Mouse (Mus musculus): ENCODE results near the gene Usp10. TPM values are rescaled to one million over a fixed set of nuclear protein-coding genes. Genes with fewer than 3 reads are reported as not detected.

Gene Usp10
- total and polyA plus RNA-seq, 3 experiments = 227 to 398 (median 263) TPM

- TF ChIP-seq GATA1 (IDR thresholded peaks at IDR 0.05; ENCODE audit: low read depth, low read length) (no peak), HCFC1 (IDR thresholded peaks at IDR 0.05; ENCODE audit: low read depth, low read length) (no peak), RCOR1 (IDR thresholded peaks at IDR 0.05; ENCODE audit: low read depth, low read length) (no peak), ZKSCAN1 (IDR thresholded peaks at IDR 0.05; ENCODE audit: low read depth, low read length) (no peak), MAZ (IDR thresholded peaks at IDR 0.05; ENCODE audit: low read depth, low read length) (no peak), SMC3 (IDR thresholded peaks at IDR 0.05; ENCODE audit: low read depth, low read length) (no peak), CHD1 (IDR thresholded peaks at IDR 0.05; ENCODE audit: low read depth, low read length) (no peak), POLR2AphosphoS2 (IDR thresholded peaks at IDR 0.05; ENCODE audit: low read length) (no peak), E2F4 (IDR thresholded peaks at IDR 0.05; ENCODE audit: borderline replicate concordance, low read depth, low read length) (no peak), TCF12 (IDR thresholded peaks at IDR 0.05; ENCODE audit: low read depth, low read length) (no peak), SIN3A (IDR thresholded peaks at IDR 0.05; ENCODE audit: low read length) (no peak), NRF1 (IDR thresholded peaks at IDR 0.05; ENCODE audit: insufficient read depth, low read depth, low read length, poor library complexity, severe bottlenecking) (no peak)
- Histone ChIP-seq H3K9ac (ENCODE audit: control insufficient read depth, low read depth, low read length, poor library complexity, severe bottlenecking) (no peak overlapping the region), H3K9me3 (replicated peaks; ENCODE audit: insufficient read depth, low read length) (no peaks in the 10 kb centered on the region), H3K36me3 (ENCODE audit: control insufficient read depth in 1 of 2, insufficient read depth in 2 of 2, low read length in 2 of 2) (peaks cover 0 to 32% of the 10 kb centered on the region in 2 experiments; a peak in 2 of 4 replicates), H3K4me1 (ENCODE audit: control insufficient read depth in 1 of 2, insufficient read depth in 2 of 2, low read length in 2 of 2) (no peaks in the 10 kb centered on the region), H3K27ac (ENCODE audit: control insufficient read depth, low read depth, low read length) (no peak overlapping the region), H3K79me2 (ENCODE audit: control insufficient read depth, insufficient read depth, low read length, poor library complexity) (peaks cover 18% of the 10 kb centered on the region), H3K4me3 (ENCODE audit: control insufficient read depth in 1 of 2, insufficient read depth in 1 of 2, low read depth in 2 of 2, low read length in 2 of 2) (no peak overlapping the region), H3K27me3 (ENCODE audit: control insufficient read depth in 1 of 2, insufficient read depth in 2 of 2, low read length in 2 of 2) (no peaks in the 10 kb centered on the region)
- no peak for DNase-seq (ENCODE audit: low read depth, low spot score)
Measured at GRCm38 (mm10) chr8:119947653-119948052, 37.5 kb downstream of the Usp10 start.

DNA sequence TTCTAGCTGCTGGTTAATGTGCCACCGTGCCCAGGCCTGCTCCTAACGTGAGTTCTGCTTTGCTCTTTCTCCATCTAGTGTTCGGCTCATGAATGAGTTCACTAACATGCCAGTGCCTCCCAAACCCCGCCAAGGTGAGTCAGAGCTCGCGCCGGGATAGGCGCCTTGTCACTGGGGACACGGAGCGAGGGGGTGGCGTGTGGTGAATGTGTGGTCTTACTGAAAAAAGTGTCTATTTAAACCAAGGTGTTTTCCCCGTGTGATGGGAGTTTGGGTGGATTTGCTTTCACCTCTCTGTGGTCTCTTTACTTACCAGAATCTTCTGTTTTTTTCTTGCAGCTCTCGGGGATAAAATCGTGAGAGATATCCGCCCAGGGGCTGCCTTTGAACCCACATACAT is 38.2 kb downstream of the Usp10 start:
- H3K9ac ChIP-seq (ENCODE audit: control insufficient read depth, low read depth, low read length, poor library complexity, severe bottlenecking) = no peak overlapping the region
- H3K4me3 ChIP-seq (ENCODE audit: control insufficient read depth in 1 of 2, insufficient read depth in 1 of 2, low read depth in 2 of 2, low read length in 2 of 2) = no peak overlapping the region
- H3K79me2 ChIP-seq (ENCODE audit: control insufficient read depth, insufficient read depth, low read length, poor library complexity) = peaks cover 18% of the 10 kb centered on the region
- TF ChIP-seq ETS1 (IDR thresholded peaks at IDR 0.05; ENCODE audit: low read depth, low read length) (no peak), MAFK (IDR thresholded peaks at IDR 0.05; ENCODE audit: borderline replicate concordance, low read depth, low read length) (no peak), MEF2A (IDR thresholded peaks at IDR 0.05; ENCODE audit: extremely low read depth, insufficient replicate concordance, low read depth, low read length, poor library complexity, severe bottlenecking) (no peak), ELF1 (IDR thresholded peaks at IDR 0.05; ENCODE audit: low read depth, low read length) (no peak), E2F4 (IDR thresholded peaks at IDR 0.05; ENCODE audit: borderline replicate concordance, low read depth, low read length) (no peak)
- no peak for DNase-seq (ENCODE audit: low read depth, low spot score)
- H3K27ac ChIP-seq (ENCODE audit: control insufficient read depth, low read depth, low read length) = no peak overlapping the region
- no peaks in the 10 kb centered on the region for H3K27me3 ChIP-seq (ENCODE audit: control insufficient read depth in 1 of 2, insufficient read depth in 2 of 2, low read length in 2 of 2)
- no peaks in the 10 kb centered on the region for H3K9me3 ChIP-seq (replicated peaks; ENCODE audit: insufficient read depth, low read length)
- H3K4me1 ChIP-seq (ENCODE audit: control insufficient read depth in 1 of 2, insufficient read depth in 2 of 2, low read length in 2 of 2) = no peaks in the 10 kb centered on the region
- H3K36me3 ChIP-seq (ENCODE audit: control insufficient read depth in 1 of 2, insufficient read depth in 2 of 2, low read length in 2 of 2) = peaks cover 0 to 37% of the 10 kb centered on the region in 2 experiments; a peak in 2 of 4 replicates
